Mouse (Mus musculus): Measurements from ENCODE around the gene E130114P18Rik. TPM values are rescaled to one million over a fixed set of nuclear protein-coding genes. Genes with fewer than 3 reads are reported as not detected.
A peak's percentile ranks its signal among the peaks of the same experiment; 100 is the strongest.

E130114P18Rik gene
- polyA plus RNA-seq, 1 experiment from 2014 or later, result 26.3 TPM

DNA sequence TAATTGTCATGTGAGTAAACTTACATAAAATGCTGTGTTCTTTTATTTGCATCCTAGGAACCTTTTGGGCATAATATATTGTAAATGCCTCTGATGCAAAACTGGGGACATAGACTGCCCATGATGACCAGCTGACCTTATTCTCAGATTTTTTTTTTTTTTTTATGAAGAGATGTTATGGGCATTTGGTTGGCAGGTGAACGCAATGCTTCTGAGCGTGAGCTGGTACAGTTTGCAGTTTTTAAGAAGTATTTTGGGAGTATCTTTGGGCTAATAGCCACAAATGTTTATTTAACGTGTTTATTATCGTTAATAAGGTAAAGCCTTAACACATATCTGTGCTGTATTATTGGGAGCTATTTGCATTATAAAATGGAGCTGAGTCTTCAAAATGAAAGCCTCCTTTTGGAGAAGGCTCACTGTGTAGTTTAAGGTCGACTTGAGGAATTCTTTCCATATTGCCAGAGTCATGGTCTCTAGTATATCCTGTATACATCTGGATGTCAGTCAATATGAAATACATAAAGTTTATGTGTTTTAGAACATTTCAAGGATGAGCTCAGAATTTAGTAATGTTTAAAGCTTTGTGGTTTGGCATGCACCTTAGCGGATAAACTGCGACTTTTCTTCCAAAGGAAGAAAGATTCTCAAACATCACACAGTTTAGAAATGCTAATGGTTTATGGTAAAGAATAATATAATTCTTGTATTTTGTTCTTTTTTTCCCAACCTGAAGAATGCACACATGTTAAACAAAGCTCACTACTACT, 3.0 kb upstream of the E130114P18Rik start:
- peak overlapping the region; percentile 47 for H3K9ac ChIP-seq
- WGBS, result 69% methylated on average over 7 of the region's 7 CpGs
- no peak overlapping the region for H3K27ac ChIP-seq
- DNase-seq (ENCODE audit: low spot score) (no peak), ATAC-seq (ENCODE audit: low FRiP score) (no peak)
- H3K4me3 ChIP-seq (replicated peaks; ENCODE audit: low read length), result peak overlapping the region; percentile 88
- peak overlapping the region; percentile 92 for H3K4me2 ChIP-seq (replicated peaks)
- H3K9me3 ChIP-seq (ENCODE audit: control insufficient read depth, low read length), result no peaks in the 10 kb centered on the region
- H3K27me3 ChIP-seq (ENCODE audit: control insufficient read depth, insufficient read depth, low read length), result peaks cover 12% of the 10 kb centered on the region; the same call in 1 of the 2 replicates
- H3K4me1 ChIP-seq (replicated peaks; ENCODE audit: control insufficient read depth, insufficient read depth, low read length), result 0 out of 2 replicates have a peak, but pooled peaks cover 9% of the 10 kb centered on the region
- peaks cover 11% of the 10 kb centered on the region for H3K36me3 ChIP-seq (replicated peaks; ENCODE audit: control insufficient read depth, insufficient read depth)

DNA sequence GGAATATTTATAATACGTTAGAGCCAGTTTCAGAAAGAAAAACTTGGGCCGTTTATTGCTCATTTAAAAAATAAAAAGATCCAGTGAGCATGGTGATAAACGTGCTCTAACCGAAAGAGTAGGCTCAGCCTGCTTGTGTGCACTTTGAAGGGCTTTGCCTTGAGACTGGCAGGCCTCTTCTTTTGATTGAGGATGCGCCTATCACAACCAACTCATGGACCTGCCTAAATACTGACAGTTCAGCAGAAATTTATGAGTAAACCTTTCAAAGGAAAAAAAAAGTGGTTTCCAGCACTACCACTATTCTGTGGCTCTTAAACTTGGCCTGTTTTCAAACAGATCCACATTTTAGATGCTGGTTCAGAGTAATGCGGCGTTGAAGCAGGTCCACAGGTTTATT, 2.1 kb upstream of the E130114P18Rik start:
- no peak for DNase-seq (ENCODE audit: low spot score)
- Histone ChIP-seq H3K27ac (peak overlapping the region; percentile 92), H3K4me2 (replicated peaks) (peak overlapping the region; percentile 92), H3K4me3 (replicated peaks; ENCODE audit: low read length) (peak overlapping the region; percentile 88), H3K27me3 (ENCODE audit: control insufficient read depth, insufficient read depth, low read length) (peaks cover 20% of the 10 kb centered on the region; the same call in 1 of the 2 replicates), H3K9ac (peak overlapping the region; percentile 93), H3K4me1 (replicated peaks; ENCODE audit: control insufficient read depth, insufficient read depth, low read length) (0 out of 2 replicates have a peak, but pooled peaks cover 9% of the 10 kb centered on the region), H3K9me3 (ENCODE audit: control insufficient read depth, low read length) (no peaks in the 10 kb centered on the region), H3K36me3 (replicated peaks; ENCODE audit: control insufficient read depth, insufficient read depth) (peaks cover 11% of the 10 kb centered on the region)
- ATAC-seq (ENCODE audit: low FRiP score), result no peak
- 30% methylated on average over 7 of the region's 7 CpGs for WGBS

DNA sequence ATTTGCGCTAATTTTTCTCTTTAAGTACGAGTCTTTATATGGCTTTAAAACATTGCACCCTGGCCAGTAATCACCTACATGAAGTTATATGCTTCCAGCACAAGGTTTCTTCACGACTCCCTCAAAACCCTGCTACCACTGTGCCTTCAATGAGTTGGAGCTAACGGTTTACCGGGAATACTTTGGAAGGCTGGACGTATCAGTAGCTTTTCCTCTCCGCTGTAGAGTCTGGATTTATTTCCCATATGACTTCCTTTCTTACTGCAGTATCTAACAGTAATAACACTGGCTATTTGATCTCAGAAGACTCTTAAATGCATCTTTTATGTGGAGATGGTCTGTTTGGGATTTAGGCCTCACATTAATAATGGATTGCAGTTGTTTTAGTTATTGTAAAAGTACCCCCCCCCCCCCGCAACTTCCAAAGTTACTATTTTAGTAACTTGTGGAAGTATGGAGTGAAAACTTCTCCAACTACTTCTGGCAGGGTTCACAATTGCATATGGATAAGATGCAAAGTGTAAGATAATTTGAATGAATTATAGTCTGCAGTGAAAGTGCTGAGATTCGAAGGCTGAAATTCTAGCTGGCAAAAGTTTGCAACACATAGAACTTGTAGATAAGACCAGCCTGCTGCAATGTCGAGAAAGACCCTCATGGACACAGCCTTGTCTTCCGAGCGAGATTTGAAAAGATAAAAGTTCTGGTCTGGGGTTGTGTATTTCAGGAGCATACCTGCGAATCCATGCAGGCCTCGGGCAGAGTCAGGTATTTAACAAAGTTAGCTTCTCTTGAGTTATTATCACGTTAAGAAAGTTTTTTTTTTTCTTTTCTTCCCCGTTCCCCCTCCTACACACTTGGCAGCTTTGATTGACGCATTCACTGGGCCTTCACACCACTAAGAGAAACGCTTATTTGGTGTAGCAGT, 1.4 kb upstream of the E130114P18Rik start:
- WGBS, result 7% methylated on average over 18 of the region's 18 CpGs
- DNase-seq (ENCODE audit: low spot score) (no peak), ATAC-seq (ENCODE audit: low FRiP score) (no peak)
- Histone ChIP-seq H3K4me2 (replicated peaks) (peak overlapping the region; percentile 92), H3K4me3 (replicated peaks; ENCODE audit: low read length) (peak overlapping the region; percentile 88), H3K9ac (peak overlapping the region; percentile 93), H3K27me3 (ENCODE audit: control insufficient read depth, insufficient read depth, low read length) (peaks cover 25% of the 10 kb centered on the region; the same call in 1 of the 2 replicates), H3K27ac (peak overlapping the region; percentile 92), H3K9me3 (ENCODE audit: control insufficient read depth, low read length) (no peaks in the 10 kb centered on the region), H3K4me1 (replicated peaks; ENCODE audit: control insufficient read depth, insufficient read depth, low read length) (0 out of 2 replicates have a peak, but pooled peaks cover 7% of the 10 kb centered on the region), H3K36me3 (replicated peaks; ENCODE audit: control insufficient read depth, insufficient read depth) (peaks cover 11% of the 10 kb centered on the region)

DNA sequence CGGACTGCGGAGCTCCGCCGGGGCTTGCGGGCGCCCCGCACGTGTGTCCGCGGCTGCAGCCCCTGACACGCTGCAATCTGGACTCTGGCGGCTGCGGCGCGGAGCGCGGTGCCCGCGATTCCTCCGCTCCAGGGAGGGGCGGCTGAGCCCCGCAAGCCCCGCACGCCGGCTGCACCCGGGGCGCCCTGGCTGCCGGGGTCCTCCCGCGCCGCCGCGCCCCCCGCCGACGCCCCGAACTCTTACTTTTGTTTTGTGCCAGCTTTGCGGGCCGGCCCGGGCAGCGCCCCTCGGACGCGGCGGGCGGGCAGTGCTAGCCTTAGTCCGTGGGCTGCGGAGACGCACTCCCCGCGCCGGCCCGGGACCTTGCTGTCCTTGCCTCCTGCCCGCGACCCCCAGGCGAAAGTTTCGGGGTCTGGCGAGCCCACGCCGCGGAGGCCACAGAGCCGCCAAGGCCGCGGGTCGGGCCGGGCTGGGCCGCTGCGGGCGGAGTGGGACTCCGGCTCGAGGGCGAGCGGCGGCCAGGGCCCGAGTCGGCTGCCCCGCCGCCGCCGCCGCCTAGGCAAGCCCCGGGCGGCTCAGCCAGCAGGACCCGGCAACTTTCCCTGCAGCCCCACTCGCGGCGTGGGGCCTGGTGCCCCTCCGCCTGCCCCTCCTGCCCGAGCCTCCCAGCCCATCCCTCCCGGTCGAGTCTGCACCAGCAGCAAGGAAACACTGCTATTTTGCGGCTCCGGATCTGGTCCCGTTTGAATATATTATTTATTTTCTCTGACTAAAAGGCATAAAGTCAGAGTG, 529 bp upstream of the E130114P18Rik start:
- under 1% methylated on average over 86 of the region's 94 CpGs for WGBS
- H3K9ac ChIP-seq, result peak overlapping the region; percentile 93
- no peaks in the 10 kb centered on the region for H3K9me3 ChIP-seq (ENCODE audit: control insufficient read depth, low read length)
- ATAC-seq (ENCODE audit: low FRiP score), result peak; percentile 5; the same call in 1 of the 2 replicates
- peaks cover 6% of the 10 kb centered on the region for H3K36me3 ChIP-seq (replicated peaks; ENCODE audit: control insufficient read depth, insufficient read depth)
- peaks cover 25% of the 10 kb centered on the region; the same call in 1 of the 2 replicates for H3K27me3 ChIP-seq (ENCODE audit: control insufficient read depth, insufficient read depth, low read length)
- DNase-seq (ENCODE audit: low spot score), result no peak
- 0 out of 2 replicates have a peak, but pooled peaks cover 7% of the 10 kb centered on the region for H3K4me1 ChIP-seq (replicated peaks; ENCODE audit: control insufficient read depth, insufficient read depth, low read length)
- peak overlapping the region; percentile 92 for H3K4me2 ChIP-seq (replicated peaks)
- peak overlapping the region; percentile 88 for H3K4me3 ChIP-seq (replicated peaks; ENCODE audit: low read length)
- peak overlapping the region; percentile 92 for H3K27ac ChIP-seq

DNA sequence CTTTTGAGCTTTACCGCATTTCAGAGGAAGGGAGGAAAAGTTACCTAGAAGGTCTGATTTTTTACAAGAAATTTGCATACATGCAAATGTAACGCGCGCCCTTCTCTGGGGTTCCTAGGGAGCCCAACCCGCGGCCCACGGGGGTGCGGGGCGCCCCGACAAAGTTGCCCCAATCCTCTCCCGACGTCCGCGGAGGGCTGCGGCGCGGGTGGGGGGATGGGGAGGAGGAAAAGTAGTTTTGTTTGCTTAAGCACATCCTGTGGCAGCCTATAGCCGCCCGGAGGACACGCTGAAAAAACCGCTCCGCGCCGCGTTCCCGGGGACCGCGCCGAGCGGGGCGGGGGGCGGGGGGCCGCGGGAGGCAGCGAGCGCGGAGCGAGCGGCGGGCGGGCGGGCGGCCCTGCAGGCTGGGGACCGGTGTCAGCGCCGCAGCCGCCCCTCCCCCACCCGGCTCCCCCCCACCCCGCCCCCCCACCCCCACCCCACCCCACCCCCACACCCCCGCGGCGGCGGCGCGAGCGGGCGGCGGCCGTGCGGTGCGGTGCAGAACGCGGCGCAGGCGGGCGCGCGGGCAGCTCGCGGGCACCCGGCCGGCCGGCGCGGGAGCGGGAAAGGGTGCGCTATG, 685 bp downstream of the E130114P18Rik start:
- DNase-seq (ENCODE audit: low spot score), result no peak

DNA sequence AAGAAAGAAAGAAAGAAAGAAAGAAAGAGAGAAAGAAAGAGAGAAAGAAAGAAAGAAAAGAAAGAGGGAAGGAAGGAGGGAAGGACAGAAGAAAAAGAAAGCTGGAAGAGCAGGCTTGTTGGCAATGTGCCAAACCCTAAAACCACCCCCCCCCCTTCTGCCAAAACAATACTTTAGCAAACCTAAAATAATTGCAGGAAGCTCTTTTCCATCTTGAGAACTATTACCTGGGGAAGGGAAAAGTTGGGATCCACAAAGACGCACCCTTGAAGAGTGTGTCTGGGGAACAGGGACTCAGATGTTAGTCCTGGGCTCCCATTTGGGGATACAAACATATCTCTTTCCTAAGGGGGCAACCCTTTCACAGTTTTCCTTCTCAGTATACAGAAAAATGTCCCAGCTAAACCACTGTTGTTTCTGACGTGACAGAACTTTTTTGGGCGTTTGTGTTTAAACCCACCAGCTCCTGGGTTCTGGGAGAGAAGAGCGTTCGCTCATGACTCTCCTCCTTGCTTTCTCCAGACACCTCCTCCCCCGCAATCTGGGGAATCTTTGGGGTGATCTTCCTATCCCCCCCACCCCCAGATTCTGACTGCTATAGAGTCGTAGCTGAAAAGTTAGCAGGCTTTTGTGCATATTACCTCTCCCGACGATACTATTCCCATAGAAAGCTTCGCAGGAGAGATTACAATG, 1.3 kb downstream of the E130114P18Rik start:
- DNase-seq (ENCODE audit: low spot score), result no peak

More for the DNA sequence above, 685 bp downstream of the E130114P18Rik start:
- Histone ChIP-seq H3K36me3 (replicated peaks; ENCODE audit: control insufficient read depth, insufficient read depth) (no peaks in the 10 kb centered on the region), H3K4me2 (replicated peaks) (peak overlapping the region; percentile 92), H3K27ac (peak overlapping the region; percentile 92), H3K4me3 (replicated peaks; ENCODE audit: low read length) (peak overlapping the region; percentile 88), H3K4me1 (replicated peaks; ENCODE audit: control insufficient read depth, insufficient read depth, low read length) (0 out of 2 replicates have a peak, but pooled peaks cover 3% of the 10 kb centered on the region), H3K27me3 (ENCODE audit: control insufficient read depth, insufficient read depth, low read length) (peaks cover 25% of the 10 kb centered on the region; the same call in 1 of the 2 replicates), H3K9me3 (ENCODE audit: control insufficient read depth, low read length) (no peaks in the 10 kb centered on the region), H3K9ac (peak overlapping the region; percentile 93)
- under 1% methylated on average over 31 of the region's 77 CpGs for WGBS
- peak; percentile 69 for ATAC-seq (ENCODE audit: low FRiP score)

DNA sequence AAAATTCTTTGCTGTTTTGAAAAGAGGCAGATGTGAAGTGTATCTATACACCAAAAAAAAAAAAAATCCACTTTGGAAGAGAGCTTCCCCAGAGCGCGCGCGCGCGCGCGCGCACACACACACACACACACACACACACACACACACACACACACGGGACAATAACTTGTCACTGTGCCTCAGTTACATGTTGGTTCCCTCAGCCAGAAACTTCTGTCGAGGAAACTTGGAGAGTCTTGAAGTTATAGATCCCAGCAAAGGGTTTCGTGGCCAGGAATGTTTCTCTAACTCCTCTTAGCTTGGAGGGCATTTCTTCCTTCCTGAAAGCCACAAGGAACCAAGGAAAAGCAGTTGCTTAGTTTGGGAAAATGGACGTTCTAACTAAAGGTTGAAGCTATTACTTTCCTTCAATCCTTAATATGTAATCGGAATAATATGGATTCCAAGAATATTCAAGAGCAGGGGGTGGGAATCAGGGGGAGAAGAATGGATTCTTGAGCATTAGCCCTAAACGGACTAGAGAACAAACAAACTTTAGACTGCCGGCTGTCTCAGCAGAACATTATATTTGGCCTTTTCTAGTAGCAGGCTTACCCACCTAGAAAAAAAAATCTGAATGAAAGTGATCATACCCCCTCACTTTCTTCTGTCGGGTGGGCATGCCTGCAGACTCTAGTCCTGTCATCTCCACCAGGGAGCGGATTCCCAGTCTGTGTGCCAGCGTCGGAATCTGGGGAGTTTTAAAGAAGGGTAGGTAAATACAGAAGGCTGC, 2.2 kb downstream of the E130114P18Rik start:
- Histone ChIP-seq H3K9me3 (ENCODE audit: control insufficient read depth, low read length) (no peaks in the 10 kb centered on the region), H3K36me3 (replicated peaks; ENCODE audit: control insufficient read depth, insufficient read depth) (no peaks in the 10 kb centered on the region), H3K27ac (peak overlapping the region; percentile 81), H3K27me3 (ENCODE audit: control insufficient read depth, insufficient read depth, low read length) (peaks cover 25% of the 10 kb centered on the region; the same call in 1 of the 2 replicates), H3K4me1 (replicated peaks; ENCODE audit: control insufficient read depth, insufficient read depth, low read length) (0 out of 2 replicates have a peak, but pooled peaks cover 3% of the 10 kb centered on the region), H3K4me2 (replicated peaks) (peak overlapping the region; percentile 92), H3K4me3 (replicated peaks; ENCODE audit: low read length) (peak overlapping the region; percentile 13), H3K9ac (peak overlapping the region; percentile 39)
- WGBS, result 2% methylated on average over 20 of the region's 20 CpGs
- no peak for ATAC-seq (ENCODE audit: low FRiP score)
- DNase-seq (ENCODE audit: low spot score), result no peak

More for the DNA sequence above, 1.3 kb downstream of the E130114P18Rik start:
- H3K4me3 ChIP-seq (replicated peaks; ENCODE audit: low read length), result peak overlapping the region; percentile 88
- H3K9ac ChIP-seq, result peak overlapping the region; percentile 93
- H3K27me3 ChIP-seq (ENCODE audit: control insufficient read depth, insufficient read depth, low read length), result peaks cover 25% of the 10 kb centered on the region; the same call in 1 of the 2 replicates
- no peaks in the 10 kb centered on the region for H3K9me3 ChIP-seq (ENCODE audit: control insufficient read depth, low read length)
- under 1% methylated on average over 10 of the region's 10 CpGs for WGBS
- no peaks in the 10 kb centered on the region for H3K36me3 ChIP-seq (replicated peaks; ENCODE audit: control insufficient read depth, insufficient read depth)
- 0 out of 2 replicates have a peak, but pooled peaks cover 3% of the 10 kb centered on the region for H3K4me1 ChIP-seq (replicated peaks; ENCODE audit: control insufficient read depth, insufficient read depth, low read length)
- ATAC-seq (ENCODE audit: low FRiP score), result no peak
- H3K27ac ChIP-seq, result peak overlapping the region; percentile 92
- peak overlapping the region; percentile 92 for H3K4me2 ChIP-seq (replicated peaks)
